Mouse (Mus musculus) forebrain, embryonic 11.5 days (tissue): Measurements from ENCODE around the gene Atp5j2. TPM values are rescaled to one million over a fixed set of nuclear protein-coding genes. Genes with fewer than 3 reads are reported as not detected.

ENCODE experiments used
- ATAC-seq: fragments of 200-750 bp; cut with Nextera tagmentation; replicated peaks from 2 replicates; pipeline ENCODE4 v1.8.0; 2017; ENCODE audit warnings: moderate TSS enrichment; ENCODE audit not compliant: low FRiP score
- DNase-seq: peaks from one replicate; pipeline ENCODE4 v3.0.0-alpha.2; 2017; ENCODE audit warnings: low spot score
- H3K27ac ChIP-seq: fragments of 300-500 bp; sonication (generic); 2 replicates; pipeline ENCODE4 v1.5.1; 2014; ENCODE audit warnings: low read depth, low read length
- H3K27me3 ChIP-seq: fragments of 300-500 bp; sonication (generic); 2 replicates; pipeline ENCODE4 v1.6.1; 2014; ENCODE audit warnings: mild to moderate bottlenecking, low read length, mixed read lengths; ENCODE audit not compliant: control insufficient read depth, insufficient read depth
- H3K36me3 ChIP-seq: fragments of 300-500 bp; sonication (generic); 2 replicates; pipeline ENCODE4 v1.6.1; 2014; ENCODE audit warnings: mild to moderate bottlenecking, low read length, moderate library complexity, mixed read lengths; ENCODE audit not compliant: control insufficient read depth, insufficient read depth
- H3K4me1 ChIP-seq: fragments of 300-500 bp; sonication (generic); replicated peaks from 2 replicates; pipeline ENCODE4 v1.6.1; 2014; ENCODE audit warnings: low read length, mixed read lengths; ENCODE audit not compliant: control insufficient read depth, insufficient read depth
- H3K4me2 ChIP-seq: fragments of 300-500 bp; sonication (generic); 2 replicates; pipeline ENCODE4 v1.6.1; 2014; ENCODE audit warnings: low read depth, mild to moderate bottlenecking, low read length, moderate library complexity, mixed read lengths; ENCODE audit not compliant: severe bottlenecking
- H3K4me3 ChIP-seq: fragments of 300-500 bp; sonication (generic); 2 replicates; pipeline ENCODE4 v1.5.1; 2014; ENCODE audit warnings: low read depth, low read length
- H3K9ac ChIP-seq: fragments of 300-500 bp; sonication (generic); 2 replicates; pipeline ENCODE4 v1.6.1; 2014; ENCODE audit warnings: low read length
- H3K9me3 ChIP-seq: fragments of 300-500 bp; sonication (generic); 2 replicates; pipeline ENCODE4 v1.6.1; 2016; ENCODE audit warnings: low read length, mixed read lengths; ENCODE audit not compliant: control insufficient read depth
- WGBS: fragments of 180-500 bp; shearing (Covaris S2); extraction: QIAGEN DNeasy Blood & Tissue Kit; methylation state at CpG from one replicate; pipeline ENCODE4 v1.1.7; 2014; 5-methylcytosine and 5-hydroxymethylcytosine counted together
- polyA plus RNA-seq: library from polyadenylated mRNA; unstranded; fragments of >200 nt; fragmentation: Nextera tagmentation; extraction: Ambion mirVana; gene quantifications from 2 replicates; pipeline ENCODE4 v1.2.1, GENCODE M21; 2014

The Atp5j2 gene
- polyA plus RNA-seq, 1 experiment from 2014 or later = 478 TPM

DNA sequence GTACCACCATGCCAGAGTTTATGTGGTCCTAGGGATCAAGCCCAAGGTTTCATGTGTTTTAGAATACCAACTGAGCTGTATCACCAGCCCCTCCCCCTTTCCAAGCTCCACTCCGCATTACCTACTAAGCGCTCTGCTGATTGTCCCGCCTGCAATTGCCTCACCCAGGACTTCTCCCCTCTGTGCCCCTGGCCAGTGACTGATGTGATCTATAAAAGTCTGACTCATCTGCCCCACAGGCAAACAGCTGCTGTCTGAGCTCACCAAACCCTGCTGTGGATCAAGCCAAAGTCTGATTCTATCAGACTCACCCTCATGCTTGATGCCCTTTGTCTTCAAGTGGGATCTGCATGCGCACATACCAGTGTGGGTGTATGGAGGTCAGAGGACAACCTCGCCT is 31.0 kb upstream of the Atp5j2 start:
- no peak for ATAC-seq
- whole genome bisulfite sequencing = 87% methylated on average over 5 of the region's 5 CpGs

GRCm38 (mm10) chr5:145219981-145220380 is 28.1 kb upstream of the Atp5j2 start:
- H3K4me2 ChIP-seq = no peak overlapping the region
- H3K4me3 ChIP-seq = no peak overlapping the region
- no peak for DNase-seq
- no peaks in the 10 kb centered on the region for H3K27me3 ChIP-seq
- H3K4me1 ChIP-seq = no peaks in the 10 kb centered on the region
- H3K9ac ChIP-seq = no peak overlapping the region
- peaks cover 15% of the 10 kb centered on the region for H3K36me3 ChIP-seq
- ATAC-seq = no peak
- H3K27ac ChIP-seq = no peak overlapping the region
- H3K9me3 ChIP-seq = no peaks in the 10 kb centered on the region
- 95% methylated on average over 8 of the region's 8 CpGs for WGBS

More for the DNA sequence above, 31.0 kb upstream of the Atp5j2 start:
- Histone ChIP-seq H3K4me2 (no peak overlapping the region), H3K27ac (no peak overlapping the region), H3K27me3 (no peaks in the 10 kb centered on the region), H3K4me1 (no peaks in the 10 kb centered on the region), H3K36me3 (peaks cover 15% of the 10 kb centered on the region), H3K4me3 (no peak overlapping the region), H3K9ac (no peak overlapping the region), H3K9me3 (no peaks in the 10 kb centered on the region)
- DNase-seq = no peak

- WGBS = 97% methylated on average over 20 of the region's 20 CpGs
- ATAC-seq = no peak
Observed at GRCm38 (mm10) chr5:145218671-145219070, 26.8 kb upstream of the Atp5j2 start.

GRCm38 (mm10) chr5:145218206-145218605 is 26.3 kb upstream of the Atp5j2 start:
- Histone ChIP-seq H3K4me3 (no peak overlapping the region), H3K36me3 (peaks cover 15% of the 10 kb centered on the region), H3K4me1 (no peaks in the 10 kb centered on the region), H3K4me2 (no peak overlapping the region), H3K27ac (no peak overlapping the region), H3K9me3 (no peaks in the 10 kb centered on the region), H3K9ac (no peak overlapping the region), H3K27me3 (no peaks in the 10 kb centered on the region)
- DNase-seq (no peak), ATAC-seq (no peak)
- WGBS = 96% methylated on average over 21 of the region's 21 CpGs

More at GRCm38 (mm10) chr5:145218671-145219070, 26.8 kb upstream of the Atp5j2 start:
- H3K27me3 ChIP-seq = no peaks in the 10 kb centered on the region
- no peak overlapping the region for H3K9ac ChIP-seq
- H3K4me2 ChIP-seq = no peak overlapping the region
- H3K36me3 ChIP-seq = peaks cover 15% of the 10 kb centered on the region
- no peak overlapping the region for H3K4me3 ChIP-seq
- DNase-seq = no peak
- no peak overlapping the region for H3K27ac ChIP-seq
- H3K4me1 ChIP-seq = no peaks in the 10 kb centered on the region
- H3K9me3 ChIP-seq = no peaks in the 10 kb centered on the region

DNA sequence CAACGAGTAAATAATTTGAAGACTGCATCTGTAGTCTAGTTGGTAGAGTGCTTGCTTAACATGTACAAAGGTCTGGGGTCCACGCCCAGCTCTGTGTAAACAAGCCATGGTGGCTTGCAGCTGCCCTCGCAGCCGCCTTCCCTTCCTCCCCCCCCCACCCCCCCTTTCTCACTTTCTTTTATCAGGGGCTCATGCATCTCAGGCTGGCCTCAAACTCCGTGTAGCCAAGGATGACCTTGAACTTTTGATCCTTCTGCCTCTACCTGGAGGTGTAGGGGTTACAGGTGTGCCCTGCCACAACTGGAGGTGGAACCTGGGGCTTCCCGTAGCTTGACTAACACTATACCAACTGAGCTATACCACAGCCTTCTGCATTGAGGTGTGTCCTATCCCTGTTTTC is 25.9 kb upstream of the Atp5j2 start:
- ATAC-seq = no peak
- WGBS = 91% methylated on average over 6 of the region's 6 CpGs
- Histone ChIP-seq H3K9ac (no peak overlapping the region), H3K4me2 (no peak overlapping the region), H3K4me1 (no peaks in the 10 kb centered on the region), H3K36me3 (peaks cover 15% of the 10 kb centered on the region), H3K27me3 (no peaks in the 10 kb centered on the region), H3K27ac (no peak overlapping the region), H3K9me3 (no peaks in the 10 kb centered on the region), H3K4me3 (no peak overlapping the region)
- DNase-seq = no peak

DNA sequence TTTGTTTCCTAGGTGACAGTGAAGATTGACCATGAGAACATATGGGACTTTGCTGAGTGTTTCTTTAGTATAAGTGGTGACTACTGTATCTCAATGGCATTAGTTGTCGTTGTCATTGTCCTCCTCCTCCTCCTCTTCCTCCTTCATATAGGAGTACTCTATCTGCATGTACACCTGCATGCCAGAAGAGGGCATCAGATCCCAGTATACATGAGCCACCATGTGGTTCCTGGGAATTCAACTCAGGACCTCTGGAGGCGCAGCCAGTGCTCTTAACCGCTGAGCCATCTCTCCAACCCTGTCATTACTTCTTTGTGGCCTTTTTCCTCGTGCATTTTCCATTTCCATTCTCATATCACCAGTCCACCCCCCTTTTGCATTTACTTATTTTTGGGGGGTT is 22.8 kb upstream of the Atp5j2 start:
- Histone ChIP-seq H3K4me2 (no peak overlapping the region), H3K9me3 (no peaks in the 10 kb centered on the region), H3K27me3 (no peaks in the 10 kb centered on the region), H3K36me3 (peaks cover 2% of the 10 kb centered on the region; the same call in 1 of the 2 replicates), H3K4me3 (no peak overlapping the region), H3K4me1 (no peaks in the 10 kb centered on the region), H3K9ac (no peak overlapping the region), H3K27ac (no peak overlapping the region)
- ATAC-seq (no peak), DNase-seq (no peak)
- 75% methylated on average over 4 of the region's 4 CpGs for whole genome bisulfite sequencing

DNA sequence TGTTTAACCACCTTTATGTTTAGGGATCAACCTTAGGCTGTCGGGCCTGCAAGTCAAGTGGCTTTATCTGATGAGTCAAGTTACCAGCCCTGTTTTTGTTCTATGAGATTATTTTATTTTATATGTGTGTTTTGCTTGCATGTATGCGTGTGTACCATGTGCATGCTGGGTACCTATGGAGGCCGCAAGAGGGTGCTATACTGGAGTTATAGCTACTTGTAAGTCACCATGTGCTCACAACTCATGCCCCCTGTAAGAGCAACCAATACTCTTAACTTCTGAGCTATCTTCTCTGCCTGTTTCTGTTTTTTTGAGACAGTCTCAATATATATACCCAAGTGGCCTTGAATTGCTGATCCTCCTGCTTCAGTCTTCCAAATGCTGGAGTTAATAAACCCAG is 21.6 kb upstream of the Atp5j2 start:
- Histone ChIP-seq H3K9me3 (no peaks in the 10 kb centered on the region), H3K4me3 (no peak overlapping the region), H3K27ac (no peak overlapping the region), H3K27me3 (no peaks in the 10 kb centered on the region), H3K9ac (no peak overlapping the region), H3K4me2 (no peak overlapping the region), H3K36me3 (peaks cover under 1% of the 10 kb centered on the region; the same call in 1 of the 2 replicates), H3K4me1 (no peaks in the 10 kb centered on the region)
- 89% methylated on average over 3 of the region's 3 CpGs for WGBS
- DNase-seq (no peak), ATAC-seq (no peak)

GRCm38 (mm10) chr5:145212216-145212615 is 20.4 kb upstream of the Atp5j2 start:
- no peak overlapping the region for H3K9ac ChIP-seq
- no peak overlapping the region for H3K4me2 ChIP-seq
- H3K36me3 ChIP-seq = no peaks in the 10 kb centered on the region; the same call in 1 of the 2 replicates
- WGBS = 92% methylated on average over 4 of the region's 4 CpGs
- H3K27ac ChIP-seq = no peak overlapping the region
- no peaks in the 10 kb centered on the region for H3K9me3 ChIP-seq
- no peak for ATAC-seq
- no peaks in the 10 kb centered on the region for H3K27me3 ChIP-seq
- DNase-seq = no peak
- H3K4me3 ChIP-seq = no peak overlapping the region
- no peaks in the 10 kb centered on the region for H3K4me1 ChIP-seq

DNA sequence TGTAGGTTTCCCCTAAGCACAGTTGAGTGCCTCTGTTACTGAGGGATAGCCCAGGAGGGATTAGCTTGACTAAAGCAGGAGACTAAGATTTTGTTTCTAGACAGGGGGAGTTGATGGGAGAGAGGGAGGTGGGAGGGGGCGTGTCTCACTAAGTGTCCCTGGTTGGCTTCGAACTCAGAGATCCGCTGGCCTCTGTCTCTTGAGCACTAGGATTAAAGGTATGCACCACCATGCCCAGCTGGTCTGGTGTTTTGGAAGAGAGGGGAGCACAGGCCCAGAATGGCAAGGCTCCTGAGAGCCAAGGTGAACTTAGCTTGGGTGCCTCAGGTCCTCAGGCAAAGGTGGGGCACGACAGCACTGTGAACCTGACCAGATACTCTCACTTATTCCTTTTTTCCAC is 19.5 kb upstream of the Atp5j2 start:
- Histone ChIP-seq H3K4me3 (no peak overlapping the region), H3K4me2 (no peak overlapping the region), H3K9ac (no peak overlapping the region), H3K36me3 (no peaks in the 10 kb centered on the region; the same call in 1 of the 2 replicates), H3K4me1 (no peaks in the 10 kb centered on the region), H3K9me3 (no peaks in the 10 kb centered on the region), H3K27ac (no peak overlapping the region), H3K27me3 (no peaks in the 10 kb centered on the region)
- no peak for DNase-seq
- no peak for ATAC-seq
- 98% methylated on average over 4 of the region's 4 CpGs for WGBS
